Mouse (Mus musculus): Measurements from ENCODE around the gene Hand1.
A peak's percentile ranks its signal among the peaks of the same experiment; 100 is the strongest.

Gene Hand1

DNA sequence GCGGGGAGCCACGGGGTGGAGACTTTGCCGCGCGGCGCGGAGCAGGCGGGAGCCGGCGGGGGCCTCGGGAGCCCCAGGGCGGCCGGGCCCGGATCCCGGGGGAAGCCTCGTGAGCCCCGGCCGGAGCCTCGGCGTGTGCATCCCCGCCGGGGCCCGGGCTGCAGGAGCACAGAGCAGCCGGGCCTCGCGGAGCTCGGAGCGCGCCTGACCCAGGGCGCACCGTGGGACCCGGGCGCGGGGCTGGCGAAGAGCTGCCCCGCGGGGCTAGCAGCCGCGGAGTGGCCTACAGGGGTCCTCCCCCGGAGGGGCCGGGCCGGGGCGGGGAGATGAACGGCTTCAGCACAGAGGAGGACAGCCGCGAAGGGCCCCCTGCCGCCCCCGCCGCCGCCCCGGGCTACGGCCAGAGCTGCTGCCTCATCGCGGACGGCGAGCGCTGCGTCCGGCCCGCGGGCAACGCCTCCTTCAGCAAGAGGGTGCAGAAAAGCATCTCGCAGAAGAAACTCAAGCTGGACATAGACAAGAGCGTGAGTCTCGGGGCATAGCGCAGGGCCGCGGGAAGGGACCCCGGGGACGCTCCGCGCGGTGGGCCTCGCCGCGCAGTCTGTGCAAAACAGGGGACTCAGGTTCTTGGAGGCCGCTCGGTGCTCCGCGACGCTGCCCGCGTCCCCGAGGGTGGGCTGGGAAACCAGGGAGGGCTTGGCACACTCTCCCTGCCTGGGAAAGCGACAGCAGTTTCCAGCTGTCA, 30.7 kb downstream of the Hand1 start:
- peak; percentile 67 for DNase-seq (ENCODE audit: extremely low spot score)

GRCm38 (mm10) chr11:57800971-57801765, 31.4 kb downstream of the Hand1 start, which contains the start of gene Sap30l:
Gene Sap30l, plus strand, starts transcription at chr11:57801637.
- DNase-seq (ENCODE audit: extremely low spot score) = peak; percentile 95

GRCm38 (mm10) chr11:57800266-57800951, 32.2 kb downstream of the Hand1 start:
- DNase-seq (ENCODE audit: extremely low spot score) = no peak

DNA sequence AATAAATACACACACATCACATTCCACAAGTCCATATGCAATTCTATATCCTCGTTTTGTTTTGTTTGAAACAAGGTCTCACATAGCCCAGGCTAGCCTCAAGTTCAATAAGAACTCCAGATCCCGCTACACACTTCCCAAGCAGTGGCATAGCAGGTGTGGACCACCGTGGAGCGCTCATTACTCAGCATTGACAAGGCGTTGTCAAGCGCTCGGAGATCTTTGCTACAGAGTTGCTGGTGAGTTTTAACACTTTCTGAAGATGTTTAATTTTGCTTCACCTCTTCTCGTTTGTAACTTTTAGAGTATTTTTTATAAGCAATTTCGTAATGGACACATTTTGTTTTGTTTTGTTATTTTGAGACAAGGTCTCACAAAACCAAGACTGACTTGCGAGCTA, 33.2 kb downstream of the Hand1 start:
- DNase-seq (ENCODE audit: extremely low spot score) = no peak

GRCm38 (mm10) chr11:57797828-57798227, 34.8 kb downstream of the Hand1 start:
- DNase-seq (ENCODE audit: extremely low spot score) = no peak

DNA sequence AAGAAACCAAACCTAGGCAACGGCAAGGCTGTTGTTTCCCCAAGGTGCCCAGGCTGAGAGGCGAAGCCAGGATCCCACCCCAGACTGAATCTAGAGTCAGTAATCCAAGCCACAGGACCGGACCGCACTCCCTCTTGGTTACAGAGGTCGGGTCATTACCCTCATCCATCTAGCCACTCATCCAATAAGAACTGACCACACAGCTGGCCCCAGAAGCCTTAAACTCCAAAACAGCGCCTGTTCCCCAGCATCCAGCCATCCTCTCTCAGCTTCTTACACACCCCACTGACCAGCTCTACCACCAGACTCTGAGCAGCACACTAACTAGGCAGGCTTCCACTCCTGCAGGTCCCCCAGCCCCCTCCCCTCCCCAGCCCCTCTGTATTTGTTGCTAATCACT, 37.5 kb downstream of the Hand1 start:
- no peak for DNase-seq (ENCODE audit: extremely low spot score)

DNA sequence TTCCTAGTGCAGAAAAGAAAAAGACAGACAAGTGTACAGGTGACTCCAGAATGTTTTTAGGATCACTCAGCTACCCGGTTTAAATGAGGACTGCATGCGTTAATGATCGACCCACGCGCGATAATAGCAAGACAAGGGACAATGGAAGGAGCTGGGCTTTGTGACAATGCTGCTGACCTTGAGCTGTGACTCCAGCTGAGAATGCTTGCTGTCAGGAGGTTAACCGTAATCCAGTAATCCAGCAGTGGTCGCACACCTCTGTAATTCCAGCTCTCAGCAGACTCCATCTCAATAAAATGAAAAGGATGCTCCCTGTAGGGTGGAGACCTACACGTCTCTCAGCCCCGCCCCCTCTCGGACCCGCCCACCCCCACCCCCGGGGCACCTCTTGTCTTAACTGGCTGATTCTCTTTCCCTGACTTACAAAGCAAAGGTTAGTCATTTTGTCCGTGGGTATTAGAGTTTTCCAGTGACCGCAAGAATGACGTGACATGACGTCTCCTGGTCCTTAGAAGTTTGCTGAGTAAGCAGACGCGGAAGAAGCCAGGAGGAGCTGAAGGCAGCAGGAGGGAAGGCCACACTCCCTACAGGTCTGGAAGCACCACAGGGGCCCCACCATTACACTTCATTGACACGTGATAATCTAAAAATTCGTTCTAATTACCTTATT, 41.6 kb downstream of the Hand1 start:
- no peak for DNase-seq (ENCODE audit: extremely low spot score)

DNA sequence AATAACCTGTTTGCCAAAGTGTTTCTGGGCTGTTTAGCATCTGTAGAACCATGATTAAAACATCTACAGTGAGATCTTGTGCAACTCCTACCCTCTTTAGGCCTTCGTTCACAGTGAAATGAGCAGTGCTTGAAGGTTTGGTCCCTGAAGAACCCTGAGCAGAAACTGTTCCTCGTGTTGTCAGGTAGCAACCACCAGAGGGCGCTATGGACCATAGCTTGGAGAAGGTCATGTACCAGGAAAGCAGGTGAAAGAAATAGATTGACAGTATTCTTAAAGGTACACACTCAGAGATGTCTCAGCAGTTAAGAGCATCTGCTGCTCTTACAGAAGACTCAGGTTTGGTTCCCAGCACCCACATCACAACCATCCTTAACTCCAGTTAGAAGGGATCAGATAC, 44.7 kb downstream of the Hand1 start:
- peak; percentile 55 for DNase-seq (ENCODE audit: extremely low spot score)

GRCm38 (mm10) chr11:57786616-57787418, 45.8 kb downstream of the Hand1 start:
- peak; percentile 33 for DNase-seq (ENCODE audit: extremely low spot score)

DNA sequence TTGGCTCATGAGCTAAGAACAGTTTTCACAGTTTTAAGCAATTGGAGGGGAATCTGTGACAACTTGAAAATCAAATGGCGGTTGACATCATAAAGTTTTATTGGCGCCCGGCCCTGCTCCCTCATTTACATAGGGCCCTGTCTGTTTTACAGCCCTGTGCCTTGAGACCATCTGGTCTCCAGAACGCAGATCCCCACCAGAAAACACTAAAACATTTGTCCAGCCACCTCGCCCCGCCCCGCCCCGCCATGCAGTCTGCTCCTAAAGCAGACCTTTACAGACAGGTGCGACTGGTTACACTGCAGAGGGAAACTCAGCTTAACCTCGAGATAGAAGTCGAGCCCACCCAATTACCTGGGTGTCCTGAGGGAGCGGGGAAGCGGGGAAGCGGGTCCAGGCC, 52.8 kb downstream of the Hand1 start:
- no peak for DNase-seq (ENCODE audit: extremely low spot score)
